Mouse (Mus musculus): Measurements from ENCODE around the gene Pglyrp1. TPM values are rescaled to one million over a fixed set of nuclear protein-coding genes. Genes with fewer than 3 reads are reported as not detected.

Pglyrp1 gene
- total and polyA plus RNA-seq, 3 experiments = 0.51 to 3.8 TPM; not detected in 1

DNA sequence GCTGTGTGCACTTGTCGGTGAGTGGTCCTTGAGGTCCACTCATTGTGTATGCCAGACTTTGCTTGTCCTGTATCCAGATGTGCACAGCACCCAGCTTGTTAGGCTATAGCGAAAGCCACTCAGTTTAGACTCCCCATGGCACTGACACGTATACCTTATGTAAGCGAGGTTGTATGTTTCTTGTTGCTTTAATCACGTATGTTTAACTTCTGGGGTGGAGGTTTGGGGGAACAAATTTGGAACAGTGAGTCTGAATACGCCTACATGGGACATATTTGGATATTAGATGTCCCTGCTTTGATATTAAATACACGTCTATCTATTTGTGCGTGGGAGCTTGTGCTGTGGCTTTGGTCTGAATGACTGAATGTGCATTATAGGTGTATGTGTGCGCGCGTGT, 52.1 kb downstream of the Pglyrp1 start:
- no peak for DNase-seq (ENCODE audit: extremely low read depth)
- Histone ChIP-seq H3K27ac (ENCODE audit: insufficient read depth, low read depth) (no peak overlapping the region), H3K4me1 (ENCODE audit: control insufficient read depth in 1 of 2, insufficient read depth in 2 of 2) (peaks cover 0 to 6% of the 10 kb centered on the region in 2 experiments; a peak in 2 of 4 replicates), H3K9ac (ENCODE audit: insufficient read depth, low read depth) (no peak overlapping the region), H3K4me2 (ENCODE audit: insufficient read depth, low read depth, poor library complexity, severe bottlenecking) (no peak overlapping the region), H3K9me3 (replicated peaks; ENCODE audit: low read length) (peaks cover 2% of the 10 kb centered on the region), H3K79me2 (replicated peaks; ENCODE audit: control insufficient read depth, extremely low read depth, insufficient read depth, poor library complexity, severe bottlenecking) (no peaks in the 10 kb centered on the region), H3K4me3 (replicated peaks in 1 of 3; ENCODE audit: low read depth in 2 of 3, low read length in 2 of 3, poor library complexity in 1 of 3) (no peak overlapping the region), H3K36me3 (replicated peaks in 1 of 2; ENCODE audit: control insufficient read depth in 1 of 2, insufficient read depth in 1 of 2, low read length in 1 of 2) (no peaks in the 10 kb centered on the region), H3K27me3 (replicated peaks) (peaks cover 92% of the 10 kb centered on the region)
- dilution Hi-C loops (cut with MboI; ENCODE audit: extremely low pct_ligation_motif_present, extremely low pct_unique_long_range_greater_than_20kb, low sequenced_read_pairs) = no loop called here
- in situ Hi-C loops (cut with MboI; ENCODE audit: low pct_ligation_motif_present, low pct_unique_long_range_greater_than_20kb, low sequenced_read_pairs) = no loop called here
- no peak for TF ChIP-seq RAD21 (IDR thresholded peaks at IDR 0.05; ENCODE audit: low read depth, low read length)
- no peak for TF ChIP-seq JUND (conservative IDR thresholded peaks at IDR 0.05; ENCODE audit: low read depth, low read length)
- TF ChIP-seq BHLHE40 (IDR thresholded peaks at IDR 0.05; ENCODE audit: low read depth, low read length) = no peak
- TF ChIP-seq MXI1 (IDR thresholded peaks at IDR 0.05; ENCODE audit: low read depth, low read length) = no peak
- TF ChIP-seq PAX5 (IDR thresholded peaks at IDR 0.05; ENCODE audit: low read length) = no peak
- no peak for TF ChIP-seq POLR2A (IDR thresholded peaks at IDR 0.05; ENCODE audit: low read depth, low read length)
- TF ChIP-seq NELFE (IDR thresholded peaks at IDR 0.05; ENCODE audit: low read depth, low read length) = no peak
- no peak for TF ChIP-seq ZC3H11A (IDR thresholded peaks at IDR 0.05; ENCODE audit: low read depth, low read length)
- TF ChIP-seq ZMIZ1 (IDR thresholded peaks at IDR 0.05; ENCODE audit: low read depth, low read length) = no peak
- no peak for TF ChIP-seq HCFC1 (IDR thresholded peaks at IDR 0.05; ENCODE audit: low read depth, low read length)
- TF ChIP-seq SIN3A (IDR thresholded peaks at IDR 0.05; ENCODE audit: low read length) = no peak
- no peak for TF ChIP-seq MAX (IDR thresholded peaks at IDR 0.05; ENCODE audit: low read length)
- no peak for TF ChIP-seq MYC (IDR thresholded peaks at IDR 0.05; ENCODE audit: low read depth, low read length)
- TF ChIP-seq RCOR1 (conservative IDR thresholded peaks at IDR 0.05; ENCODE audit: low read depth, low read length) = no peak
- no peak for TF ChIP-seq IRF4 (IDR thresholded peaks at IDR 0.05; ENCODE audit: low read depth, low read length)
- TF ChIP-seq MAZ (IDR thresholded peaks at IDR 0.05; ENCODE audit: low read depth, low read length) = no peak
- TF ChIP-seq CTCF (conservative IDR thresholded peaks at IDR 0.05 in 1 of 2, IDR thresholded peaks at IDR 0.05 in 1 of 2; ENCODE audit: low read depth in 2 of 2, low read length in 2 of 2) = no peak

DNA sequence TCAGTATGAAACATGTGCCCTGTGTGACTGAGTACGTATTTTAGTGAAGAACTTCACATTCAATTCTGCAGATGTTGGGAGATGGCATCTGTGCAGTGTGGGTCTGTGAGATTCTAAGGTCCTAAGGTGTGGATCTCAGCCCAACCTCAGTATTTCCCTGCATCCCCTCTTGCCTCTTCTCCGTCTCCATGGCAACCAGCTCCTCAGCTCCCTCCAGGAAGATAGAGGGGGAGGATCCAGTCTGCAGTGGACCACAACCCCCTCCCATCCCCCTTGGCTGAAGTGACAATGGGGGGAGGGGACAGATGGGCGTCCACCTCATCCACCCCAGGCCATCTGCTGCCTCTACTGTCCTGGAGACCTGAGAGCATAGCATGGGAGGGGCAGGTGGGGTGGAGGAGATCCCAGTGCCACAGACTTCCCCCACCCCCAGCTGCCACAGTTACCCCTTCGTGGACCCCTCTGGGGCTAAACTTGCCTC, 52.6 kb downstream of the Pglyrp1 start:
- Histone ChIP-seq H3K9ac (ENCODE audit: insufficient read depth, low read depth) (no peak overlapping the region), H3K36me3 (replicated peaks in 1 of 2; ENCODE audit: control insufficient read depth in 1 of 2, insufficient read depth in 1 of 2, low read length in 1 of 2) (no peaks in the 10 kb centered on the region), H3K4me1 (ENCODE audit: control insufficient read depth in 1 of 2, insufficient read depth in 2 of 2) (peaks cover 0 to 6% of the 10 kb centered on the region in 2 experiments; a peak in 2 of 4 replicates), H3K79me2 (replicated peaks; ENCODE audit: control insufficient read depth, extremely low read depth, insufficient read depth, poor library complexity, severe bottlenecking) (no peaks in the 10 kb centered on the region), H3K4me2 (ENCODE audit: insufficient read depth, low read depth, poor library complexity, severe bottlenecking) (no peak overlapping the region), H3K9me3 (replicated peaks; ENCODE audit: low read length) (peaks cover 2% of the 10 kb centered on the region), H3K27ac (ENCODE audit: insufficient read depth, low read depth) (no peak overlapping the region), H3K4me3 (replicated peaks in 1 of 3; ENCODE audit: low read depth in 2 of 3, low read length in 2 of 3, poor library complexity in 1 of 3) (no peak overlapping the region), H3K27me3 (replicated peaks) (peaks cover 91% of the 10 kb centered on the region)
- dilution Hi-C loops (cut with MboI; ENCODE audit: extremely low pct_ligation_motif_present, extremely low pct_unique_long_range_greater_than_20kb, low sequenced_read_pairs) (no loop called here), in situ Hi-C loops (cut with MboI; ENCODE audit: low pct_ligation_motif_present, low pct_unique_long_range_greater_than_20kb, low sequenced_read_pairs) (no loop called here)
- TF ChIP-seq ETS1 (conservative IDR thresholded peaks at IDR 0.05; ENCODE audit: low read depth, low read length) (no peak), E2F4 (IDR thresholded peaks at IDR 0.05; ENCODE audit: insufficient replicate concordance, low read depth, low read length) (no peak), JUND (conservative IDR thresholded peaks at IDR 0.05; ENCODE audit: low read depth, low read length) (no peak), ZC3H11A (IDR thresholded peaks at IDR 0.05; ENCODE audit: low read depth, low read length) (no peak), JUN (IDR thresholded peaks at IDR 0.05; ENCODE audit: insufficient read depth, low read depth, low read length) (no peak), NRF1 (IDR thresholded peaks at IDR 0.05; ENCODE audit: low read depth, low read length) (no peak), CHD1 (IDR thresholded peaks at IDR 0.05; ENCODE audit: low read depth, low read length) (no peak), IRF4 (IDR thresholded peaks at IDR 0.05; ENCODE audit: low read depth, low read length) (no peak), PAX5 (IDR thresholded peaks at IDR 0.05; ENCODE audit: low read length) (no peak), BHLHE40 (IDR thresholded peaks at IDR 0.05; ENCODE audit: low read depth, low read length) (no peak), UBTF (IDR thresholded peaks at IDR 0.05; ENCODE audit: low read depth, low read length) (no peak), ZNF384 (IDR thresholded peaks at IDR 0.05; ENCODE audit: low read depth, low read length) (no peak), RCOR1 (conservative IDR thresholded peaks at IDR 0.05; ENCODE audit: low read depth, low read length) (no peak)
- DNase-seq (ENCODE audit: extremely low read depth) = no peak
